In genomic region chr6:17197728-17198397, GRCm38 (mm10) we compare ENCODE assay signal across 8 mouse cellular contexts.
DNase-seq lines count a peak whose midpoint lies in the region; ATAC-seq and TF ChIP-seq lines count a peak whose summit lies in the region.

No protein-coding gene starts in this region.

- H3K27ac ChIP-seq in kidney, embryonic 15.5 days: peak overlapping the region; percentile 39; the same call in 1 of the 2 replicates
- H3K27ac ChIP-seq in midbrain, postnatal 0 days (ENCODE audit: low read depth, low read length): no peak overlapping the region

- no peak overlapping the region for H3K9ac ChIP-seq in kidney, embryonic 15.5 days
- H3K9ac ChIP-seq in midbrain, postnatal 0 days (replicated peaks; ENCODE audit: low read length, poor library complexity, severe bottlenecking): no peak overlapping the region

- no peaks in the 10 kb centered on the region for H3K36me3 ChIP-seq in kidney, embryonic 15.5 days
- no peaks in the 10 kb centered on the region for H3K36me3 ChIP-seq in megakaryocyte, embryonic 14.5 days (replicated peaks; ENCODE audit: low read length)
- H3K36me3 ChIP-seq in midbrain, postnatal 0 days (ENCODE audit: insufficient read depth, low read length): no peaks in the 10 kb centered on the region

- no peak overlapping the region for H3K4me3 ChIP-seq in kidney, embryonic 15.5 days (replicated peaks)
- H3K4me3 ChIP-seq in megakaryocyte, embryonic 14.5 days (replicated peaks): peak overlapping the region; percentile 57
- H3K4me3 ChIP-seq in midbrain, postnatal 0 days (ENCODE audit: low read depth, low read length): no peak overlapping the region

- peaks cover 6% of the 10 kb centered on the region for H3K4me1 ChIP-seq in kidney, embryonic 15.5 days
- peaks cover 6% of the 10 kb centered on the region for H3K4me1 ChIP-seq in megakaryocyte, embryonic 14.5 days
- no peaks in the 10 kb centered on the region for H3K4me1 ChIP-seq in midbrain, postnatal 0 days (ENCODE audit: insufficient read depth, low read length)

- no peak for TF ChIP-seq CTCF in midbrain, postnatal 0 days (IDR thresholded peaks at IDR 0.05)

- peak; percentile 27 for DNase-seq in embryo, embryonic 10 days (ENCODE audit: low spot score)
- no peak for DNase-seq in embryo, embryonic 11 days
- DNase-seq in heart, adult 8-10 months (ENCODE audit: low spot score): peak; percentile 87
- no peak for DNase-seq in midbrain, postnatal 0 days (ENCODE audit: low spot score)
- no peak for DNase-seq in right cerebral cortex, adult 18-20 months
- DNase-seq in right cerebral cortex, postnatal 10 days (ENCODE audit: low spot score in 2 of 2): no peak

- 0 out of 2 replicates have a peak, but pooled peaks have one; percentile 50 for ATAC-seq in kidney, embryonic 15.5 days (replicated peaks; ENCODE audit: low FRiP score)
- ATAC-seq in midbrain, postnatal 0 days (ENCODE audit: low FRiP score): no peak

- no peaks in the 10 kb centered on the region for H3K9me3 ChIP-seq in kidney, embryonic 15.5 days (replicated peaks)
- no peaks in the 10 kb centered on the region for H3K9me3 ChIP-seq in megakaryocyte, embryonic 14.5 days
- H3K9me3 ChIP-seq in midbrain, postnatal 0 days (ENCODE audit: low read length): no peaks in the 10 kb centered on the region

- 57% methylated on average over 18 of the region's 18 CpGs for WGBS in kidney, embryonic 15.5 days
- 75% methylated on average over 18 of the region's 18 CpGs for WGBS in midbrain, postnatal 0 days

- H3K4me2 ChIP-seq in kidney, embryonic 15.5 days: 0 out of 2 replicates have a peak overlapping the region, but pooled peaks have one; percentile 8
- no peak overlapping the region for H3K4me2 ChIP-seq in midbrain, postnatal 0 days (ENCODE audit: low read depth, low read length, poor library complexity, severe bottlenecking)

- no peaks in the 10 kb centered on the region; the same call in 1 of the 2 replicates for H3K27me3 ChIP-seq in kidney, embryonic 15.5 days
- H3K27me3 ChIP-seq in megakaryocyte, embryonic 14.5 days (replicated peaks): peaks cover 7% of the 10 kb centered on the region
- no peaks in the 10 kb centered on the region for H3K27me3 ChIP-seq in midbrain, postnatal 0 days (ENCODE audit: insufficient read depth, low read length)

Comparison
In these comparisons a context has a peak if more than half of its experiments do, and no peak if none do; other contexts are left out.
1. DNase-seq: peak in embryo, embryonic 10 days (single experiment) and heart, adult 8-10 months (single experiment); none in embryo, embryonic 11 days (single experiment), midbrain, postnatal 0 days (single experiment), right cerebral cortex, adult 18-20 months (single experiment) and right cerebral cortex, postnatal 10 days (0 of 2).